In the genomic region with DNA sequence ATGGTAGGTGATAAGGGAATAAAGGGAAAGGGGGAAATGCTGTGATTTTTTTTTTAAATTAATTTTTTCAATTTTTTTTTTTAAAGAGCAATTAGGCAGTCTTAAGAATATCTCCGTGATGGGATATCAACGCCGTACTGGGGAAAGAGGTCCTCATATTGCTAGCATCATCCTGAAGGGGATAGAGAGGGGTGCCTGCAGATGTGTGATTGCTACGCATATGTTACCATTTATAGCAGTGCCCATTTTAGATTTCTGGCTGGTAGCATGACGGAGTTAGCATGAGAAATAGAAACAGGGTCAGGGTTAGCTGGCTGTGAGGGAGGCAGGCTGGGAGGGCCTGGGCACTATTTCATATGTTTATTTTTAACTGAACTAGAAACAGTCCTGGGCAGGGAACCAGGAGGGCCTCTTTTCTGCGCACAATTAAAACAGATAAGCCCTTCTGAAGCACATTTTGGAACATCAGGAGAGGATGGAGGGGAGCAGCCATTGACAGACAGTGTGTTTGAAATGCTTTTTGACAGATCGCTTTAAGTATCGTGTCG, we compare ENCODE assay signal across 11 mouse cellular contexts. TPM values are rescaled to one million over a fixed set of nuclear protein-coding genes. Genes with fewer than 3 reads are reported as not detected.
DNase-seq lines count a peak whose midpoint lies in the region; ATAC-seq lines count a peak whose summit lies in the region.
"Had no signal": no experiment of that assay in that cellular context is flagged by ENCODE, and none has a peak within 500 bp of the region (broad histone marks: within the 10 kb centered on the region; RNA-seq: fewer than 3 reads in every experiment).

No protein-coding gene starts in this region.

- no peak overlapping the region for H3K27ac ChIP-seq in embryonic facial prominence, embryonic 14.5 days (replicated peaks; ENCODE audit: low read depth, low read length)
- H3K27ac ChIP-seq in heart, embryonic 14.5 days (replicated peaks in 1 of 2; ENCODE audit: control insufficient read depth in 1 of 2, insufficient read depth in 1 of 2, low read depth in 2 of 2, low read length in 2 of 2), result peak overlapping the region; percentile 76 to 86
- no peak overlapping the region for H3K27ac ChIP-seq in midbrain, embryonic 14.5 days (replicated peaks; ENCODE audit: low read depth, low read length)
- H3K27ac ChIP-seq: intestine, embryonic 15.5 days had no signal

- no peak; the same call in 1 of the 2 replicates for ATAC-seq in embryonic facial prominence, embryonic 14.5 days (ENCODE audit: low read depth)
- peak; percentile 87 for ATAC-seq in heart, embryonic 14.5 days (ENCODE audit: insufficient number of reproducible peaks, insufficient read depth, low FRiP score, low read depth)
- ATAC-seq in midbrain, embryonic 14.5 days (ENCODE audit: low FRiP score, low TSS enrichment), result no peak
- ATAC-seq: intestine, embryonic 15.5 days; liver, postnatal 0 days had no signal

- intact Hi-C loops in left cerebral cortex, postnatal 14 days (cut with DNase I), result no loop called here
- intact Hi-C loops in left cerebral cortex, postnatal 4 days (cut with DNase I), result no loop called here

- H3K4me3 ChIP-seq in embryonic facial prominence, embryonic 14.5 days (ENCODE audit: low read depth, low read length), result no peak overlapping the region
- H3K4me3 ChIP-seq in heart, embryonic 14.5 days (ENCODE audit: control insufficient read depth in 1 of 2, insufficient read depth in 1 of 2, low read depth in 1 of 2, low read length in 2 of 2), result peak overlapping the region; percentile 19; a peak in 3 of 4 replicates
- H3K4me3 ChIP-seq in midbrain, embryonic 14.5 days (replicated peaks; ENCODE audit: low read depth, low read length), result no peak overlapping the region
- H3K4me3 ChIP-seq: intestine, embryonic 15.5 days had no signal

- DNase-seq in left cerebral cortex, postnatal 14 days (ENCODE audit: low spot score in 2 of 2), result peak; percentile 31 to 34
- no peak for DNase-seq in left cerebral cortex, postnatal 4 days
- peak; percentile 51 to 66 for DNase-seq in cerebellum, adult 18-20 months
- peak; percentile 31 for DNase-seq in embryonic facial prominence, embryonic 14.5 days (ENCODE audit: low spot score)
- DNase-seq in ovary, postnatal 14 days (ENCODE audit: low spot score), result no peak
- no peak for DNase-seq in frontal cortex, postnatal 14 days (ENCODE audit: low spot score in 2 of 2)
- DNase-seq in midbrain, embryonic 14.5 days, result no peak
- DNase-seq: layer of hippocampus, postnatal 36 days; liver, postnatal 0 days had no signal

- no peaks in the 10 kb centered on the region for H3K27me3 ChIP-seq in embryonic facial prominence, embryonic 14.5 days (replicated peaks; ENCODE audit: control insufficient read depth, insufficient read depth, low read length)
- no peaks in the 10 kb centered on the region for H3K27me3 ChIP-seq in heart, embryonic 14.5 days (ENCODE audit: control insufficient read depth, insufficient read depth, low read length)
- H3K27me3 ChIP-seq in midbrain, embryonic 14.5 days (ENCODE audit: control insufficient read depth, insufficient read depth, low read length), result no peaks in the 10 kb centered on the region
- H3K27me3 ChIP-seq: intestine, embryonic 15.5 days had no signal

- no peaks in the 10 kb centered on the region for H3K36me3 ChIP-seq in embryonic facial prominence, embryonic 14.5 days (ENCODE audit: control insufficient read depth, insufficient read depth, low read length)
- peaks cover 24% of the 10 kb centered on the region for H3K36me3 ChIP-seq in heart, embryonic 14.5 days (ENCODE audit: control insufficient read depth, insufficient read depth, low read length)
- H3K36me3 ChIP-seq in midbrain, embryonic 14.5 days (ENCODE audit: control insufficient read depth, insufficient read depth, low read length), result 0 out of 2 replicates have a peak, but pooled peaks cover 4% of the 10 kb centered on the region
- H3K36me3 ChIP-seq: intestine, embryonic 15.5 days had no signal

- H3K9me3 ChIP-seq in embryonic facial prominence, embryonic 14.5 days (ENCODE audit: control insufficient read depth, low read length), result no peaks in the 10 kb centered on the region
- no peaks in the 10 kb centered on the region for H3K9me3 ChIP-seq in heart, embryonic 14.5 days (ENCODE audit: control insufficient read depth, low read length)
- H3K9me3 ChIP-seq in midbrain, embryonic 14.5 days (ENCODE audit: control insufficient read depth, low read length), result no peaks in the 10 kb centered on the region
- H3K9me3 ChIP-seq: intestine, embryonic 15.5 days had no signal

- H3K4me1 ChIP-seq in embryonic facial prominence, embryonic 14.5 days (ENCODE audit: control insufficient read depth, insufficient read depth, low read length), result no peaks in the 10 kb centered on the region
- peaks cover 3 to 8% of the 10 kb centered on the region in 2 experiments; a peak in 3 of 4 replicates for H3K4me1 ChIP-seq in heart, embryonic 14.5 days (ENCODE audit: control insufficient read depth in 2 of 2, insufficient read depth in 2 of 2, low read length in 2 of 2)
- H3K4me1 ChIP-seq in midbrain, embryonic 14.5 days (ENCODE audit: control insufficient read depth, insufficient read depth, low read length), result peaks cover 5% of the 10 kb centered on the region; the same call in 1 of the 2 replicates
- H3K4me1 ChIP-seq: intestine, embryonic 15.5 days had no signal

- H3K9ac ChIP-seq in embryonic facial prominence, embryonic 14.5 days (ENCODE audit: low read depth, low read length), result no peak overlapping the region
- H3K9ac ChIP-seq in heart, embryonic 14.5 days (ENCODE audit: low read length), result 0 out of 2 replicates have a peak overlapping the region, but pooled peaks have one; percentile 51
- no peak overlapping the region for H3K9ac ChIP-seq in midbrain, embryonic 14.5 days (replicated peaks; ENCODE audit: low read length)
- H3K9ac ChIP-seq: intestine, embryonic 15.5 days; liver, postnatal 0 days had no signal

- 50% methylated on average over 9 of the region's 9 CpGs for WGBS in embryonic facial prominence, embryonic 14.5 days
- WGBS in heart, embryonic 14.5 days, result 33% methylated on average over 9 of the region's 9 CpGs
- WGBS in midbrain, embryonic 14.5 days, result 73% methylated on average over 9 of the region's 9 CpGs

- H3K4me2 ChIP-seq in embryonic facial prominence, embryonic 14.5 days (ENCODE audit: low read depth, low read length), result no peak overlapping the region
- peak overlapping the region; percentile 36 for H3K4me2 ChIP-seq in heart, embryonic 14.5 days (ENCODE audit: low read length)
- no peak overlapping the region for H3K4me2 ChIP-seq in midbrain, embryonic 14.5 days (ENCODE audit: low read length)
- H3K4me2 ChIP-seq: intestine, embryonic 15.5 days had no signal

RNA-seq across cellular contexts. Expression of a gene that starts 31.3 kb away (rescaled TPM):
- 100 to 1,000 TPM; 324 to 375 TPM for total RNA-seq in left cerebral cortex, postnatal 14 days (2021)
- 100 to 1,000 TPM; 136 to 139 TPM for total RNA-seq in left cerebral cortex, postnatal 4 days (2021)
- polyA plus RNA-seq in embryonic facial prominence, embryonic 14.5 days (2014; fragmentation: Nextera tagmentation; extraction: Ambion mirVana), result 10.4 and 13.8 TPM in 2 replicates
- polyA plus RNA-seq in heart, embryonic 14.5 days (2014; fragmentation: Nextera tagmentation; extraction: Ambion mirVana), result 58.2 and 65.8 TPM in 2 replicates
- 29.2 and 30.4 TPM in 2 replicates for polyA plus RNA-seq in midbrain, embryonic 14.5 days (2014; fragmentation: Nextera tagmentation; extraction: Ambion mirVana)

RNA-seq across cellular contexts. Expression of a gene that starts 44.4 kb away (rescaled TPM):
- 100 to 1,000 TPM; 236 to 310 TPM for total RNA-seq in left cerebral cortex, postnatal 14 days (2021)
- total RNA-seq in left cerebral cortex, postnatal 4 days (2021), result 10 to 100 TPM; 53.5 to 90.9 TPM
- polyA plus RNA-seq in embryonic facial prominence, embryonic 14.5 days (2014; fragmentation: Nextera tagmentation; extraction: Ambion mirVana), result 5.9 and 6.8 TPM in 2 replicates
- 0.98 and 1.7 TPM in 2 replicates for polyA plus RNA-seq in heart, embryonic 14.5 days (2014; fragmentation: Nextera tagmentation; extraction: Ambion mirVana)
- 225 and 247 TPM in 2 replicates for polyA plus RNA-seq in midbrain, embryonic 14.5 days (2014; fragmentation: Nextera tagmentation; extraction: Ambion mirVana)

Comparison
In these comparisons a context has a peak if more than half of its experiments do, and no peak if none do; other contexts are left out.
1. DNase-seq: peak in left cerebral cortex, postnatal 14 days (2 of 2), cerebellum, adult 18-20 months (2 of 2) and embryonic facial prominence, embryonic 14.5 days (single experiment); none in left cerebral cortex, postnatal 4 days (single experiment), ovary, postnatal 14 days (single experiment), frontal cortex, postnatal 14 days (0 of 2) and midbrain, embryonic 14.5 days (single experiment).
2. H3K27ac ChIP-seq: peak in heart, embryonic 14.5 days (2 of 2); none in embryonic facial prominence, embryonic 14.5 days (single experiment) and midbrain, embryonic 14.5 days (single experiment).
3. H3K4me3 ChIP-seq: peak in heart, embryonic 14.5 days (2 of 2); none in embryonic facial prominence, embryonic 14.5 days (single experiment) and midbrain, embryonic 14.5 days (single experiment).
4. RNA of a gene that starts 44.4 kb away (polyA plus RNA-seq): 225 to 247 TPM in midbrain, embryonic 14.5 days; 5.9 to 6.8 TPM in embryonic facial prominence, embryonic 14.5 days and 0.98 to 1.7 TPM in heart, embryonic 14.5 days; every median in the first group is over 10 times any median in the second.